Mouse (Mus musculus) WW6 (cell line): ENCODE data around the gene Ccdc97.

Experiments used
- DNase-seq: peaks from one replicate; pipeline ENCODE4 v3.0.0-alpha.2; 2013; ENCODE audit warnings: low read depth, low spot score

The Ccdc97 gene

GRCm38 (mm10) chr7:25688810-25689586, 29.9 kb downstream of the Ccdc97 start:
- DNase-seq, result no peak

- DNase-seq, result no peak
Observed at GRCm38 (mm10) chr7:25687811-25688401, 31.0 kb downstream of the Ccdc97 start.

GRCm38 (mm10) chr7:25686680-25687531, 32.0 kb downstream of the Ccdc97 start, which contains the start of gene Tgfb1:
Gene Tgfb1 (plus strand): TSS chr7:25687002.
- DNase-seq, result no peak

GRCm38 (mm10) chr7:25685926-25686470, 32.9 kb downstream of the Ccdc97 start:
- DNase-seq, result no peak

- DNase-seq, result no peak
Observed at GRCm38 (mm10) chr7:25684659-25685058, 34.2 kb downstream of the Ccdc97 start.

- DNase-seq, result no peak
Observed at GRCm38 (mm10) chr7:25683474-25684180, 35.3 kb downstream of the Ccdc97 start.

- no peak for DNase-seq
Observed at GRCm38 (mm10) chr7:25681341-25682231, 37.3 kb downstream of the Ccdc97 start.

GRCm38 (mm10) chr7:25680514-25681258, 38.2 kb downstream of the Ccdc97 start, which contains the start of gene B9d2:
Gene B9d2 (plus strand): TSS chr7:25680780.
- peak; percentile 91 for DNase-seq

GRCm38 (mm10) chr7:25679971-25680370, 38.9 kb downstream of the Ccdc97 start:
- DNase-seq, result no peak

- no peak for DNase-seq
Observed at GRCm38 (mm10) chr7:25677013-25677412, 41.9 kb downstream of the Ccdc97 start.

- DNase-seq, result no peak
Observed at GRCm38 (mm10) chr7:25676085-25676781, 42.7 kb downstream of the Ccdc97 start.

- no peak for DNase-seq
Observed at GRCm38 (mm10) chr7:25675405-25675804, 43.5 kb downstream of the Ccdc97 start.

- no peak for DNase-seq
Observed at GRCm38 (mm10) chr7:25674719-25675300, 44.1 kb downstream of the Ccdc97 start, which contains the start of gene Tmem91. Gene Tmem91 (minus strand): TSS chr7:25675166.

- DNase-seq, result no peak
Observed at GRCm38 (mm10) chr7:25674297-25674696, 44.6 kb downstream of the Ccdc97 start.

- DNase-seq, result no peak
Observed at GRCm38 (mm10) chr7:25672442-25672841, 46.4 kb downstream of the Ccdc97 start.

- DNase-seq, result no peak
Observed at GRCm38 (mm10) chr7:25671686-25672085, 47.2 kb downstream of the Ccdc97 start.

- no peak for DNase-seq
Observed at GRCm38 (mm10) chr7:25670096-25670495, 48.8 kb downstream of the Ccdc97 start.

GRCm38 (mm10) chr7:25669631-25670030, 49.3 kb downstream of the Ccdc97 start:
- DNase-seq, result no peak
